Mouse (Mus musculus): Measurements from ENCODE around the gene Aldh2. TPM values are rescaled to one million over a fixed set of nuclear protein-coding genes. Genes with fewer than 3 reads are reported as not detected.
"Not testable (repeated sequence)": the region's sequence is repeated elsewhere in the genome, so short reads cannot be mapped to it uniquely, and the experiment has no call there.

Gene Aldh2
- polyA plus RNA-seq, 1 experiment from 2014 or later: 88.7 TPM

- H3K4me1 ChIP-seq (replicated peaks; ENCODE audit: control insufficient read depth, insufficient read depth, low read length): peaks cover 4% of the 10 kb centered on the region; the same call in 1 of the 2 replicates
- no peak overlapping the region for H3K9ac ChIP-seq (ENCODE audit: low read depth, low read length)
- H3K4me3 ChIP-seq (ENCODE audit: low read depth, low read length): no peak overlapping the region
- H3K4me2 ChIP-seq: no peak overlapping the region
- no peaks in the 10 kb centered on the region for H3K36me3 ChIP-seq (ENCODE audit: control insufficient read depth, insufficient read depth, low read length)
- DNase-seq (ENCODE audit: low spot score) (no peak), ATAC-seq (replicated peaks; ENCODE audit: low FRiP score) (no peak)
- 94% methylated on average over 5 of the region's 5 CpGs for WGBS
- H3K27me3 ChIP-seq (replicated peaks; ENCODE audit: control insufficient read depth, insufficient read depth, low read length): no peaks in the 10 kb centered on the region
- no peaks in the 10 kb centered on the region for H3K9me3 ChIP-seq (ENCODE audit: control insufficient read depth, low read length)
- H3K27ac ChIP-seq (ENCODE audit: low read depth, low read length): no peak overlapping the region
These were observed 27.5 kb upstream of the Aldh2 start for GRCm38 (mm10) chr5:121621102-121621501.

- peak; percentile 90 for DNase-seq (ENCODE audit: low spot score)
- ATAC-seq (replicated peaks; ENCODE audit: low FRiP score): peak; percentile 84
- H3K4me3 ChIP-seq (ENCODE audit: low read depth, low read length): peak within 1 kb of the TSS; percentile 85
- peak within 1 kb of the TSS; percentile 62 for H3K27ac ChIP-seq (ENCODE audit: low read depth, low read length)
- 1% methylated on average over 54 of the region's 58 CpGs for WGBS
- H3K9ac ChIP-seq (ENCODE audit: low read depth, low read length): peak within 1 kb of the TSS; percentile 89
- peak within 1 kb of the TSS; percentile 89 for H3K4me2 ChIP-seq
- H3K27me3 ChIP-seq (replicated peaks; ENCODE audit: control insufficient read depth, insufficient read depth, low read length): no peaks in the 10 kb centered on the region
- H3K4me1 ChIP-seq (replicated peaks; ENCODE audit: control insufficient read depth, insufficient read depth, low read length): peaks cover 4% of the 10 kb centered on the region; the same call in 1 of the 2 replicates
- no peaks in the 10 kb centered on the region for H3K9me3 ChIP-seq (ENCODE audit: control insufficient read depth, low read length)
- H3K36me3 ChIP-seq (ENCODE audit: control insufficient read depth, insufficient read depth, low read length): no peaks in the 10 kb centered on the region
These were observed 25.2 kb upstream of the Aldh2 start, which contains the start of gene Acad12 for GRCm38 (mm10) chr5:121618592-121619513. TSS of gene Acad12 (minus strand) at chr5:121618938.

DNA sequence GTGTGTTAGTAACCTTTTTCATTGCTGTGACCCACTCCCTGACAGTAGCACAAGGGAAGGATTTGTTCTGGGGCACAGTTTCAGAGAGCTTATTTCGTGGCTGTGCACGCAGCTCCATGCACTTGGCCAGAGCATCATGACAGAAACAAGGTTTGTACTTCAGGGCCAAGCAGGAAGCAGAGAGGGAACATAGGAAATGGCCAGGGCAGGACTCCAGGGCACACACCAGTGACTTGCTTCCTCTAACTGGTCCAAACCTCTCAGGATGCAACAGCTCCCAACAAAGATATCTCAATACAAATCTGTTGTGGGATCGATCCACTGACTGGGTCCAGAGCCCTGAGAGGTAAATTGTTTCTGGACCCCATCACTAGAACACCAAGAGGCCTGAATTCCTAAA is 21.3 kb upstream of the Aldh2 start:
- not testable (repeated sequence) for H3K9me3 ChIP-seq (ENCODE audit: control insufficient read depth, low read length); DNase-seq (ENCODE audit: low spot score); H3K4me2 ChIP-seq; H3K27me3 ChIP-seq (replicated peaks; ENCODE audit: control insufficient read depth, insufficient read depth, low read length); H3K27ac ChIP-seq (ENCODE audit: low read depth, low read length); H3K4me3 ChIP-seq (ENCODE audit: low read depth, low read length); H3K4me1 ChIP-seq (replicated peaks; ENCODE audit: control insufficient read depth, insufficient read depth, low read length); ATAC-seq (replicated peaks; ENCODE audit: low FRiP score); H3K36me3 ChIP-seq (ENCODE audit: control insufficient read depth, insufficient read depth, low read length); H3K9ac ChIP-seq (ENCODE audit: low read depth, low read length)
- 67% methylated on average over 3 of the region's 3 CpGs for WGBS

DNA sequence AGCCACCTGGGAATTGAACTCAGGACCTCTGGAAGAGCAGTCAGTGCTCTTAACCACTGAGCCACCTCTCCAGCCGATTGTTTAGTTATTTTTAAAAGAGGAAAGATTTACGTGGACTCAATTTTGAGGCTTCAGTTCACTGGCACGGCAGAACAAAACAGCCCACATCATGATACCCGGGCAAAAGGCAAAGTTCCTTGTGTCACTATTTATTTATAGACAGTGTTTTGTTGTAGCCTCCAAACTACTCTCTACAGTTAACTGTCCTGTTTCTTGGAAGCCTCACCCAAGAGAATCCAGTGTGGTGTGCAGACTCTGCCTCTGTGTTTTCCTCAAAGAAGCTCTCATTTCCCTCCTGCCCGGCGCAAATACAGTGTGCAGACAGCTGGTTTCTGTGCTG is 18.4 kb upstream of the Aldh2 start:
- no peak for ATAC-seq (replicated peaks; ENCODE audit: low FRiP score)
- H3K4me2 ChIP-seq: no peak overlapping the region
- H3K27ac ChIP-seq (ENCODE audit: low read depth, low read length): no peak overlapping the region
- 81% methylated on average over 6 of the region's 6 CpGs for WGBS
- no peaks in the 10 kb centered on the region for H3K9me3 ChIP-seq (ENCODE audit: control insufficient read depth, low read length)
- DNase-seq (ENCODE audit: low spot score): no peak
- H3K4me3 ChIP-seq (ENCODE audit: low read depth, low read length): no peak overlapping the region
- H3K36me3 ChIP-seq (ENCODE audit: control insufficient read depth, insufficient read depth, low read length): no peaks in the 10 kb centered on the region
- H3K4me1 ChIP-seq (replicated peaks; ENCODE audit: control insufficient read depth, insufficient read depth, low read length): no peaks in the 10 kb centered on the region
- no peak overlapping the region for H3K9ac ChIP-seq (ENCODE audit: low read depth, low read length)
- H3K27me3 ChIP-seq (replicated peaks; ENCODE audit: control insufficient read depth, insufficient read depth, low read length): no peaks in the 10 kb centered on the region

DNA sequence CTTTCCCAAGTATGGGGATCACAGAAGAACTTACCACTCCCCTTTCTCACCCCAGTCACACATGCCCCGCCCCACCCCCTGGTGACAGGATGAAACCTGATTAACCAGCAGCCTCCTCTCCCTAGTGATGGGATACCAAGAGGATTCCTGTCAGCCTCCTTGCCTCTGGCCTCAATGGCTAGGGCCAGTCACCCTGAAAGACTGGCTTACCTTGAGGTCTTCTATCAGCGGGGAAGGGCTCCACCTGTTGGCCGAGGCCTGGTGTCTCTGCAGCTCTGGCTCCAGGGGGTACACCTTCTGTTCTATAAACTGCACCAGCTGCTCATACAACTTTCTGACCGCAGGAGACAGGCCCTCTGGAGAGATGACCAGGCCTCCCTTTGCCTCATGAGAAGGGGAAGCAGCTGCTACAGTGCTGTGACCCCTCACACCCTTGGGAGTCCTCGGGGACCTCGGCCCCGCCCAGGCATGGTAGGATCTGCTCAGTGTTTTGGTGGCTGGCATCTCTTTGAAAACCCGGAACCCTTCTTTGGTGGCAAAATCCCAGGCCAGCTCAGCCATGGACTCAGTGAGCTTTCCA is 16.0 kb upstream of the Aldh2 start:
- H3K4me3 ChIP-seq (ENCODE audit: low read depth, low read length); H3K36me3 ChIP-seq (ENCODE audit: control insufficient read depth, insufficient read depth, low read length); H3K4me2 ChIP-seq; H3K4me1 ChIP-seq (replicated peaks; ENCODE audit: control insufficient read depth, insufficient read depth, low read length); DNase-seq (ENCODE audit: low spot score); H3K27ac ChIP-seq (ENCODE audit: low read depth, low read length); H3K27me3 ChIP-seq (replicated peaks; ENCODE audit: control insufficient read depth, insufficient read depth, low read length); ATAC-seq (replicated peaks; ENCODE audit: low FRiP score); H3K9me3 ChIP-seq (ENCODE audit: control insufficient read depth, low read length); H3K9ac ChIP-seq (ENCODE audit: low read depth, low read length): not testable (repeated sequence)
- WGBS: 52% methylated on average over 7 of the region's 8 CpGs

DNA sequence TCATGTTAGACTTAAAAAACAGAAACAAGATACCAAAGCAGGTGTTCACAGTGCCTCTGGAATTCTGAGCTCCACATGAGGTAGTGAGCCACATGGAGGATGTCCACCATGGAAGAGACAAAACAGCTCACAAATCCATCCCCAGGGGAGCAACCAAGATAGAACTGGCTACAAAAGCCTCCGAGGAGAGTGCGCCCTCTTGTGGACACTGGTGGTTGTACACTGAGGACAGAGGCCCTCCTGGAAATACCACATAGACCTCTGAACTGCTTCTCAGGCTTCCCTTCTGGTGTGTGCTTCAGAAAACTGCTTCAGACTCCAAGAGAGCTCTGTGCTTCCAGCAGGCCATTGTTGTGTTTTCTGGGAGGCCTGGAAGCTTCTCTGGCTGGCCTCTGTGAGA is 12.5 kb upstream of the Aldh2 start:
- H3K27me3 ChIP-seq (replicated peaks; ENCODE audit: control insufficient read depth, insufficient read depth, low read length): no peaks in the 10 kb centered on the region
- H3K36me3 ChIP-seq (ENCODE audit: control insufficient read depth, insufficient read depth, low read length): no peaks in the 10 kb centered on the region
- H3K27ac ChIP-seq (ENCODE audit: low read depth, low read length): no peak overlapping the region
- H3K9me3 ChIP-seq (ENCODE audit: control insufficient read depth, low read length): no peaks in the 10 kb centered on the region
- no peaks in the 10 kb centered on the region for H3K4me1 ChIP-seq (replicated peaks; ENCODE audit: control insufficient read depth, insufficient read depth, low read length)
- 0% methylated on average over 2 of the region's 2 CpGs for WGBS
- no peak overlapping the region for H3K4me3 ChIP-seq (ENCODE audit: low read depth, low read length)
- ATAC-seq (replicated peaks; ENCODE audit: low FRiP score): 0 out of 2 replicates have a peak, but pooled peaks have one; percentile 26
- peak; percentile 72 for DNase-seq (ENCODE audit: low spot score)
- no peak overlapping the region for H3K4me2 ChIP-seq
- H3K9ac ChIP-seq (ENCODE audit: low read depth, low read length): no peak overlapping the region

- H3K27me3 ChIP-seq (replicated peaks; ENCODE audit: control insufficient read depth, insufficient read depth, low read length); H3K9me3 ChIP-seq (ENCODE audit: control insufficient read depth, low read length); H3K4me2 ChIP-seq; H3K4me3 ChIP-seq (ENCODE audit: low read depth, low read length); H3K36me3 ChIP-seq (ENCODE audit: control insufficient read depth, insufficient read depth, low read length); H3K4me1 ChIP-seq (replicated peaks; ENCODE audit: control insufficient read depth, insufficient read depth, low read length); H3K9ac ChIP-seq (ENCODE audit: low read depth, low read length); ATAC-seq (replicated peaks; ENCODE audit: low FRiP score); H3K27ac ChIP-seq (ENCODE audit: low read depth, low read length); DNase-seq (ENCODE audit: low spot score): not testable (repeated sequence)
- 67% methylated on average over 1 of the region's 1 CpGs for WGBS
These were observed 10.2 kb upstream of the Aldh2 start for GRCm38 (mm10) chr5:121603815-121604214.

GRCm38 (mm10) chr5:121601547-121602299 is 8.1 kb upstream of the Aldh2 start:
- WGBS: 29% methylated on average over 9 of the region's 9 CpGs
- H3K36me3 ChIP-seq (ENCODE audit: control insufficient read depth, insufficient read depth, low read length): no peaks in the 10 kb centered on the region

More at GRCm38 (mm10) chr5:121601547-121602299, 8.1 kb upstream of the Aldh2 start:
- Histone ChIP-seq H3K9me3 (ENCODE audit: control insufficient read depth, low read length) (no peaks in the 10 kb centered on the region), H3K4me1 (replicated peaks; ENCODE audit: control insufficient read depth, insufficient read depth, low read length) (peaks cover 4% of the 10 kb centered on the region; the same call in 1 of the 2 replicates), H3K27me3 (replicated peaks; ENCODE audit: control insufficient read depth, insufficient read depth, low read length) (no peaks in the 10 kb centered on the region), H3K27ac (ENCODE audit: low read depth, low read length) (no peak overlapping the region), H3K9ac (ENCODE audit: low read depth, low read length) (no peak overlapping the region), H3K4me3 (ENCODE audit: low read depth, low read length) (no peak overlapping the region), H3K4me2 (no peak overlapping the region)
- ATAC-seq (replicated peaks; ENCODE audit: low FRiP score) (peak; percentile 60; the same call in 1 of the 2 replicates), DNase-seq (ENCODE audit: low spot score) (peak; percentile 75)

All from liver, embryonic 11.5 days (tissue).